Mouse (Mus musculus): ENCODE measurements at regions not wholly inside any gene's neighbourhood (a gene's known extent, or its start where the extent isn't known, plus 50 kb on each side); places are given as distances from the start of the nearest gene placed in this dataset.

- no peaks in the 10 kb centered on the region for H3K4me1 ChIP-seq (replicated peaks; ENCODE audit: control insufficient read depth, insufficient read depth)
- DNase-seq (ENCODE audit: low spot score) (no peak), ATAC-seq (ENCODE audit: low FRiP score, low TSS enrichment) (no peak)
- TF ChIP-seq EP300 (optimal IDR thresholded peaks at IDR 0.05) (no peak), CTCF (IDR thresholded peaks at IDR 0.05; ENCODE audit: low read depth) (no peak)
- no peak overlapping the region for H3K27ac ChIP-seq (replicated peaks)
- H3K9me3 ChIP-seq (ENCODE audit: control insufficient read depth, low read length), result no peaks in the 10 kb centered on the region
- no peaks in the 10 kb centered on the region for H3K36me3 ChIP-seq (ENCODE audit: control insufficient read depth, insufficient read depth, low read length)
- H3K9ac ChIP-seq (ENCODE audit: low read length), result no peak overlapping the region
- H3K27me3 ChIP-seq (ENCODE audit: control insufficient read depth, insufficient read depth, low read length), result no peaks in the 10 kb centered on the region
- no peak overlapping the region for H3K4me3 ChIP-seq (ENCODE audit: low read depth, low read length)
- H3K4me2 ChIP-seq (replicated peaks; ENCODE audit: low read depth), result no peak overlapping the region
- 92% methylated on average over 5 of the region's 5 CpGs for WGBS
These were observed 653.4 kb downstream of the Ets1 start for GRCm38 (mm10) chr9:33289381-33289780.

- H3K4me2 ChIP-seq (replicated peaks; ENCODE audit: low read depth), result no peak overlapping the region
- no peaks in the 10 kb centered on the region for H3K9me3 ChIP-seq (ENCODE audit: control insufficient read depth, low read length)
- DNase-seq (ENCODE audit: low spot score), result no peak
- H3K9ac ChIP-seq (ENCODE audit: low read length), result no peak overlapping the region
- TF ChIP-seq CTCF (IDR thresholded peaks at IDR 0.05; ENCODE audit: low read depth) (no peak), EP300 (optimal IDR thresholded peaks at IDR 0.05) (no peak)
- H3K27me3 ChIP-seq (ENCODE audit: control insufficient read depth, insufficient read depth, low read length), result no peaks in the 10 kb centered on the region
- H3K27ac ChIP-seq (replicated peaks), result no peak overlapping the region
- no peaks in the 10 kb centered on the region for H3K36me3 ChIP-seq (ENCODE audit: control insufficient read depth, insufficient read depth, low read length)
- H3K4me3 ChIP-seq (ENCODE audit: low read depth, low read length), result no peak overlapping the region
- no peaks in the 10 kb centered on the region for H3K4me1 ChIP-seq (replicated peaks; ENCODE audit: control insufficient read depth, insufficient read depth)
- ATAC-seq (ENCODE audit: low FRiP score, low TSS enrichment), result no peak
These were observed 656.1 kb downstream of the Ets1 start for GRCm38 (mm10) chr9:33292116-33292515.

DNA sequence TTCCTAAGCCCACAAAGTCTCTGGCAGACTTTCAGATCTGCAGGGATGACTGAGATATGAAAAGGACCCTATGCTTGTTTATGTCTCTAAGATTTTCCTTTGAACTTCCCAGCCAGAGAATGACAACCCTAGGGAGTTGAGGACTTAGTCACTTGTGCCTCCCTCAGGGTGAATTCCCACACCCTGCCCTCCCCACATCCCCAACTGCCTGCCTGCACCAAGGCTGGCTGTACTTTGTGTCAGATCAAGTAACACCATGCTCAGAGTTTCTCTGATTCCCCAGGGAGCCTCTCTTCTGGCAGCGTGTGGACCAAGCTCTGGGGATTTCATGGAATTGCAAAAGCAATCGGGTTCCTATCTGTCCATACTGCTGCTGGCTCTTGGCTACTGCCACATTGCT, 659.9 kb downstream of the Ets1 start:
- DNase-seq (ENCODE audit: low spot score), result no peak
- no peak for ATAC-seq (ENCODE audit: low FRiP score, low TSS enrichment)
- no peak overlapping the region for H3K4me3 ChIP-seq (ENCODE audit: low read depth, low read length)
- H3K36me3 ChIP-seq (ENCODE audit: control insufficient read depth, insufficient read depth, low read length), result no peaks in the 10 kb centered on the region
- H3K4me1 ChIP-seq (replicated peaks; ENCODE audit: control insufficient read depth, insufficient read depth), result no peaks in the 10 kb centered on the region
- no peaks in the 10 kb centered on the region for H3K9me3 ChIP-seq (ENCODE audit: control insufficient read depth, low read length)
- no peak overlapping the region for H3K9ac ChIP-seq (ENCODE audit: low read length)
- no peak for TF ChIP-seq EP300 (optimal IDR thresholded peaks at IDR 0.05)
- TF ChIP-seq CTCF (IDR thresholded peaks at IDR 0.05; ENCODE audit: low read depth), result no peak
- no peak overlapping the region for H3K27ac ChIP-seq (replicated peaks)
- no peaks in the 10 kb centered on the region for H3K27me3 ChIP-seq (ENCODE audit: control insufficient read depth, insufficient read depth, low read length)
- no peak overlapping the region for H3K4me2 ChIP-seq (replicated peaks; ENCODE audit: low read depth)
- WGBS, result 7% methylated on average over 2 of the region's 2 CpGs

GRCm38 (mm10) chr9:33319525-33320025, 683.6 kb downstream of the Ets1 start:
- WGBS, result 79% methylated on average over 1 of the region's 1 CpGs
- no peak for ATAC-seq (ENCODE audit: low FRiP score, low TSS enrichment)
- Histone ChIP-seq H3K36me3 (ENCODE audit: control insufficient read depth, insufficient read depth, low read length) (no peaks in the 10 kb centered on the region), H3K9ac (ENCODE audit: low read length) (no peak overlapping the region), H3K27me3 (ENCODE audit: control insufficient read depth, insufficient read depth, low read length) (no peaks in the 10 kb centered on the region), H3K9me3 (ENCODE audit: control insufficient read depth, low read length) (no peaks in the 10 kb centered on the region), H3K4me1 (replicated peaks; ENCODE audit: control insufficient read depth, insufficient read depth) (no peaks in the 10 kb centered on the region), H3K4me3 (ENCODE audit: low read depth, low read length) (no peak overlapping the region), H3K27ac (replicated peaks) (no peak overlapping the region), H3K4me2 (replicated peaks; ENCODE audit: low read depth) (no peak overlapping the region)
- no peak for DNase-seq (ENCODE audit: low spot score)
- TF ChIP-seq CTCF (IDR thresholded peaks at IDR 0.05; ENCODE audit: low read depth) (no peak), EP300 (optimal IDR thresholded peaks at IDR 0.05) (no peak)

GRCm38 (mm10) chr9:33327722-33328121, 691.7 kb downstream of the Ets1 start:
- TF ChIP-seq EP300 (optimal IDR thresholded peaks at IDR 0.05), result no peak
- 60% methylated on average over 2 of the region's 2 CpGs for WGBS
- ATAC-seq (ENCODE audit: low FRiP score, low TSS enrichment), result no peak
- no peaks in the 10 kb centered on the region for H3K36me3 ChIP-seq (ENCODE audit: control insufficient read depth, insufficient read depth, low read length)
- no peak overlapping the region for H3K27ac ChIP-seq (replicated peaks)
- no peak overlapping the region for H3K4me3 ChIP-seq (ENCODE audit: low read depth, low read length)
- H3K9me3 ChIP-seq (ENCODE audit: control insufficient read depth, low read length), result no peaks in the 10 kb centered on the region
- H3K4me2 ChIP-seq (replicated peaks; ENCODE audit: low read depth), result no peak overlapping the region
- no peak for DNase-seq (ENCODE audit: low spot score)
- no peaks in the 10 kb centered on the region for H3K4me1 ChIP-seq (replicated peaks; ENCODE audit: control insufficient read depth, insufficient read depth)
- no peaks in the 10 kb centered on the region for H3K27me3 ChIP-seq (ENCODE audit: control insufficient read depth, insufficient read depth, low read length)
- no peak overlapping the region for H3K9ac ChIP-seq (ENCODE audit: low read length)

DNA sequence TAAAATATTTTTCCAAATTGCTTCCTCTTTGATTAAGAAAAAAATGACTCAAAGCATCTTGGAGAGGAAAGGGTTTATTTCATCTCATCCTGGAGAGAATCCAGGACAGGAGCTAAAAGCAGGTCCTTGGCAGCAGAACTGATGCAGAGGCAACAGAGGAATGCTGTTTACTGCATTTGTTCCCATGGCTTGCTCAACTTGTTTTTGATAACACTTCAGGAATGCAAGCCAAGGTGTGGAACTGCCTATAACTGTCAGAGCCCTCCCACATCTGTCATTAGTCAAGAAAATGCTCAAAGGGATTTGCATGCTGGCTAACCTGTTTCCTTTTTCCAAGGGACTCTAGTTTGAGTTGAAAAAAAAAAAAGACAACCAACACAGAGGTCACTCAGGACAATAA, 714.2 kb downstream of the Ets1 start:
- ATAC-seq (ENCODE audit: low FRiP score, low TSS enrichment) (no peak), DNase-seq (ENCODE audit: low spot score) (no peak)
- TF ChIP-seq EP300 (optimal IDR thresholded peaks at IDR 0.05), result no peak
- TF ChIP-seq CTCF (IDR thresholded peaks at IDR 0.05; ENCODE audit: low read depth), result no peak
- H3K4me3 ChIP-seq (ENCODE audit: low read depth, low read length), result no peak overlapping the region
- H3K9me3 ChIP-seq (ENCODE audit: control insufficient read depth, low read length), result no peaks in the 10 kb centered on the region
- no peak overlapping the region for H3K27ac ChIP-seq (replicated peaks)
- no peaks in the 10 kb centered on the region for H3K36me3 ChIP-seq (ENCODE audit: control insufficient read depth, insufficient read depth, low read length)
- H3K4me1 ChIP-seq (replicated peaks; ENCODE audit: control insufficient read depth, insufficient read depth), result no peaks in the 10 kb centered on the region
- H3K4me2 ChIP-seq (replicated peaks; ENCODE audit: low read depth), result no peak overlapping the region
- H3K27me3 ChIP-seq (ENCODE audit: control insufficient read depth, insufficient read depth, low read length), result no peaks in the 10 kb centered on the region
- no peak overlapping the region for H3K9ac ChIP-seq (ENCODE audit: low read length)

Measured in stomach, postnatal 0 days (tissue).